Mouse (Mus musculus) G1E (cell line): ENCODE measurements around the gene Gm8050.
"Not testable (repeated sequence)": the region's sequence is repeated elsewhere in the genome, so short reads cannot be mapped to it uniquely, and the experiment has no call there.

ENCODE experiments used
- GATA1 ChIP-seq: IDR thresholded peaks from 2 replicates; pipeline ENCODE4 v1.6.1; 2012; ENCODE audit warnings: borderline replicate concordance, low read length, inconsistent platforms, mixed read lengths
- TAL1 ChIP-seq: conservative IDR thresholded peaks from 2 replicates; pipeline ENCODE4 v1.6.1; 2012; ENCODE audit warnings: low read depth, low read length, inconsistent platforms, mixed read lengths

GRCm38 (mm10) chr14:6684070-6684469 is 36.0 kb downstream of the Gm8050 start, which contains the start of gene Gm10251:
- TF ChIP-seq TAL1, GATA1: not testable (repeated sequence)
